Mouse (Mus musculus) E14TG2a.4 (cell line): ENCODE measurements around the gene Specc1.

ENCODE experiments used
- CTCF ChIP-seq: conservative IDR thresholded peaks from 2 replicates; pipeline ENCODE4 v1.5.1; 2014; ENCODE audit warnings: low read length
- NANOG ChIP-seq: IDR thresholded peaks from 2 replicates; pipeline ENCODE4 v1.6.1; 2014; ENCODE audit warnings: borderline replicate concordance, low read length, mixed read lengths
- POU5F1 ChIP-seq: IDR thresholded peaks from 2 replicates; pipeline ENCODE4 v1.6.1; 2014; ENCODE audit warnings: low read length, borderline replicate concordance

- TF ChIP-seq CTCF (no peak), POU5F1 (no peak), NANOG (no peak)
Observed at GRCm38 (mm10) chr11:61967034-61967433, 10.5 kb downstream of the Specc1 start.
